Mouse (Mus musculus) MEL (cell line): Measurements from ENCODE around the gene Nicn1. TPM values are rescaled to one million over a fixed set of nuclear protein-coding genes. Genes with fewer than 3 reads are reported as not detected.

Experiments used
- DNase-seq: peaks from one replicate; pipeline ENCODE4 v3.0.0; 2011; ENCODE audit warnings: low read depth, low spot score
- H3K27ac ChIP-seq: 2 replicates; pipeline ENCODE4 v1.5.1; 2012; ENCODE audit warnings: low read depth, mild to moderate bottlenecking, control low read depth, low read length, moderate library complexity; ENCODE audit not compliant: control insufficient read depth
- H3K27me3 ChIP-seq, 2 experiments: fragments of 150-350 bp in 1 of 2; sonication (generic) in 1 of 2; 2 replicates each; pipeline ENCODE4 v1.6.1; 2012; ENCODE audit warnings: low read length in 2 of 2, mild to moderate bottlenecking in 2 of 2, improper control_type of control experiment in 1 of 2, moderate library complexity in 1 of 2; ENCODE audit not compliant: insufficient read depth in 2 of 2, control insufficient read depth in 1 of 2
- H3K36me3 ChIP-seq, 2 experiments: 2 replicates each; pipeline ENCODE4 v1.6.1; 2012 to 2014; ENCODE audit warnings: low read length in 2 of 2, improper control_type of control experiment in 1 of 2, inconsistent platforms in 1 of 2, mild to moderate bottlenecking in 1 of 2; ENCODE audit not compliant: insufficient read depth in 2 of 2, control insufficient read depth in 1 of 2
- H3K4me1 ChIP-seq, 2 experiments: fragments of 150-350 bp in 1 of 2; sonication (generic) in 1 of 2; 2 replicates each; pipeline ENCODE4 v1.6.1; 2012; ENCODE audit warnings: low read length in 2 of 2, improper control_type of control experiment in 1 of 2, mild to moderate bottlenecking in 1 of 2; ENCODE audit not compliant: insufficient read depth in 2 of 2, control insufficient read depth in 1 of 2
- H3K4me3 ChIP-seq, 2 experiments: fragments of 150-350 bp in 1 of 2; sonication (generic) in 1 of 2; 2 replicates each; pipeline ENCODE4 v1.5.1; 2012; ENCODE audit warnings: low read depth in 2 of 2, low read length in 2 of 2, mild to moderate bottlenecking in 2 of 2, moderate library complexity in 2 of 2, control low read depth in 1 of 2, improper control_type of control experiment in 1 of 2; ENCODE audit not compliant: control insufficient read depth in 1 of 2, insufficient read depth in 1 of 2
- H3K79me2 ChIP-seq: 2 replicates; pipeline ENCODE4 v1.6.1; 2012; ENCODE audit warnings: mild to moderate bottlenecking, low read length, moderate library complexity; ENCODE audit not compliant: control insufficient read depth, poor library complexity, insufficient read depth
- H3K9ac ChIP-seq: 2 replicates; pipeline ENCODE4 v1.6.1; 2012; ENCODE audit warnings: low read depth, mild to moderate bottlenecking, control low read depth, low read length, moderate library complexity; ENCODE audit not compliant: control insufficient read depth, poor library complexity, severe bottlenecking
- H3K9me3 ChIP-seq: fragments of 150-350 bp; sonication (generic); replicated peaks from 2 replicates; pipeline ENCODE4 v1.6.1; 2012; ENCODE audit warnings: mild to moderate bottlenecking, low read length, improper control_type of control experiment, moderate library complexity; ENCODE audit not compliant: insufficient read depth
- BHLHE40 ChIP-seq: IDR thresholded peaks from 2 replicates; pipeline ENCODE4 v1.6.1; 2012; ENCODE audit warnings: low read depth, mild to moderate bottlenecking, inconsistent platforms, low read length, improper control_type of control experiment, borderline replicate concordance
- CHD1 ChIP-seq: IDR thresholded peaks from 2 replicates; pipeline ENCODE4 v1.6.1; 2012; ENCODE audit warnings: low read depth, mild to moderate bottlenecking, inconsistent platforms, low read length, improper control_type of control experiment
- ELF1 ChIP-seq: IDR thresholded peaks from 2 replicates; pipeline ENCODE4 v1.6.1; 2014; ENCODE audit warnings: low read depth, mild to moderate bottlenecking, inconsistent platforms, low read length, improper control_type of control experiment, moderate library complexity
- ETS1 ChIP-seq: IDR thresholded peaks from 2 replicates; pipeline ENCODE4 v1.6.1; 2012; ENCODE audit warnings: low read depth, mild to moderate bottlenecking, inconsistent platforms, low read length, improper control_type of control experiment, moderate library complexity
- GABPA ChIP-seq: IDR thresholded peaks from 2 replicates; pipeline ENCODE4 v1.6.1; 2012; ENCODE audit warnings: low read depth, mild to moderate bottlenecking, inconsistent platforms, low read length, improper control_type of control experiment, moderate library complexity
- JUND ChIP-seq: IDR thresholded peaks from 2 replicates; pipeline ENCODE4 v1.6.1; 2011; ENCODE audit warnings: low read depth, mild to moderate bottlenecking, improper control_type of control experiment, low read length
- MAFK ChIP-seq: IDR thresholded peaks from 2 replicates; pipeline ENCODE4 v1.6.1; 2011; ENCODE audit warnings: low read depth, mild to moderate bottlenecking, low read length, improper control_type of control experiment, borderline replicate concordance
- MEF2A ChIP-seq: IDR thresholded peaks from 2 replicates; pipeline ENCODE4 v1.6.1; 2014; ENCODE audit warnings: low read depth, mild to moderate bottlenecking, inconsistent platforms, low read length, improper control_type of control experiment; ENCODE audit not compliant: poor library complexity, insufficient replicate concordance, severe bottlenecking; ENCODE audit errors: extremely low read depth
- MXI1 ChIP-seq: IDR thresholded peaks from 2 replicates; pipeline ENCODE4 v1.6.1; 2011; ENCODE audit warnings: mild to moderate bottlenecking, low read depth, low read length, improper control_type of control experiment
- MYB ChIP-seq: IDR thresholded peaks from 2 replicates; pipeline ENCODE4 v1.6.1; 2011; ENCODE audit warnings: mild to moderate bottlenecking, low read depth, low read length, improper control_type of control experiment
- MYC ChIP-seq: IDR thresholded peaks from 2 replicates; pipeline ENCODE4 v1.6.1; 2011; ENCODE audit warnings: low read depth, mild to moderate bottlenecking, low read length, improper control_type of control experiment, moderate library complexity
- NRF1 ChIP-seq: IDR thresholded peaks from 2 replicates; pipeline ENCODE4 v1.6.1; 2014; ENCODE audit warnings: low read depth, mild to moderate bottlenecking, inconsistent platforms, low read length, improper control_type of control experiment, moderate library complexity; ENCODE audit not compliant: poor library complexity, insufficient read depth, severe bottlenecking
- POLR2A ChIP-seq, 2 experiments: IDR thresholded peaks; 2 replicates each; pipeline ENCODE4 v1.6.1; 2011 to 2012; ENCODE audit warnings: low read length in 2 of 2, mild to moderate bottlenecking in 2 of 2, control low read depth in 1 of 2, improper control_type of control experiment in 1 of 2, low read depth in 1 of 2, moderate library complexity in 1 of 2; ENCODE audit not compliant: control insufficient read depth in 1 of 2, insufficient read depth in 1 of 2, poor library complexity in 1 of 2
- POLR2AphosphoS2 ChIP-seq: IDR thresholded peaks from 2 replicates; pipeline ENCODE4 v1.6.1; 2011; ENCODE audit warnings: low read length, improper control_type of control experiment
- RAD21 ChIP-seq: IDR thresholded peaks from 2 replicates; pipeline ENCODE4 v1.6.1; 2011; ENCODE audit warnings: mild to moderate bottlenecking, low read depth, low read length, improper control_type of control experiment
- SIN3A ChIP-seq: IDR thresholded peaks from 2 replicates; pipeline ENCODE4 v1.6.1; 2012; ENCODE audit warnings: low read length, improper control_type of control experiment, inconsistent platforms
- TBP ChIP-seq: IDR thresholded peaks from 2 replicates; pipeline ENCODE4 v1.8.0; 2011; ENCODE audit warnings: low read depth, low read length, improper control_type of control experiment
- UBTF ChIP-seq: IDR thresholded peaks from 2 replicates; pipeline ENCODE4 v1.6.1; 2012; ENCODE audit warnings: low read depth, mild to moderate bottlenecking, inconsistent platforms, low read length, improper control_type of control experiment, moderate library complexity, borderline replicate concordance; ENCODE audit not compliant: insufficient read depth
- USF2 ChIP-seq, 2 experiments: IDR thresholded peaks; 2 replicates each; pipeline ENCODE4 v1.6.1; 2011 to 2012; ENCODE audit warnings: improper control_type of control experiment in 2 of 2, low read length in 2 of 2, borderline replicate concordance in 1 of 2, inconsistent platforms in 1 of 2, low read depth in 1 of 2, mild to moderate bottlenecking in 1 of 2; ENCODE audit not compliant: insufficient read depth in 1 of 2
- ZNF384 ChIP-seq: IDR thresholded peaks from 2 replicates; pipeline ENCODE4 v1.6.1; 2012; ENCODE audit warnings: low read depth, mild to moderate bottlenecking, inconsistent platforms, low read length, improper control_type of control experiment
- polyA plus RNA-seq, 2 experiments: library from polyadenylated mRNA; stranded (reverse) in 1 of 2; unstranded in 1 of 2; fragments of >175 nt in 1 of 2; fragments of >200 nt in 1 of 2; gene quantifications; 2 replicates each; pipeline versions ENCODE4 v1.2.1 to v1.2.4; 2012; ENCODE audit warnings: low replicate concordance in 2 of 2, low read depth in 1 of 2; ENCODE audit not compliant: insufficient read length in 2 of 2, insufficient read depth in 1 of 2, missing spikeins in 1 of 2
- total RNA-seq: library from RNA; depleted of rRNA; stranded (reverse); fragments of 300-350 nt; gene quantifications from 2 replicates; pipeline ENCODE4 v1.2.3, GENCODE M21; 2012

The Nicn1 gene
- total and polyA plus RNA-seq, 3 experiments = 1.6 to 4.7 TPM; not detected in 1

GRCm38 (mm10) chr9:108296453-108297355 lies 6.5 kb downstream of the Nicn1 start, which contains the start of gene Amt:
Gene Amt (plus strand): TSS chr9:108296853.
- Histone ChIP-seq H3K27ac (no peak within 1 kb of the TSS), H3K36me3 (no peaks in the 10 kb centered on the region), H3K4me1 (no peaks in the 10 kb centered on the region), H3K9me3 (no peaks in the 10 kb centered on the region), H3K27me3 (no peaks in the 10 kb centered on the region), H3K9ac (no peak within 1 kb of the TSS), H3K79me2 (no peaks in the 10 kb centered on the region), H3K4me3 (no peak within 1 kb of the TSS)
- DNase-seq = no peak
- TF ChIP-seq POLR2AphosphoS2 = no peak
- no peak for TF ChIP-seq NRF1
- TF ChIP-seq POLR2A (IDR thresholded peaks at IDR 0.05; ENCODE audit: control insufficient read depth in 1 of 2, insufficient read depth in 1 of 2, low read depth in 1 of 2, low read length in 2 of 2, poor library complexity in 1 of 2) = no peak
- no peak for TF ChIP-seq UBTF
- no peak for TF ChIP-seq USF2 (IDR thresholded peaks at IDR 0.05; ENCODE audit: borderline replicate concordance in 1 of 2, insufficient read depth in 1 of 2, low read depth in 1 of 2, low read length in 2 of 2)
- no peak for TF ChIP-seq RAD21
- TF ChIP-seq SIN3A = no peak
- TF ChIP-seq GABPA = no peak
- no peak for TF ChIP-seq MAFK
- no peak for TF ChIP-seq JUND
- TF ChIP-seq ELF1 = no peak
- TF ChIP-seq MYC = no peak

- Histone ChIP-seq H3K27ac (no peak overlapping the region), H3K27me3 (no peaks in the 10 kb centered on the region), H3K9me3 (no peaks in the 10 kb centered on the region), H3K36me3 (peaks cover 0 to 11% of the 10 kb centered on the region in 2 experiments; a peak in 2 of 4 replicates), H3K4me3 (no peak overlapping the region), H3K9ac (no peak overlapping the region), H3K79me2 (peaks cover 13% of the 10 kb centered on the region)
- DNase-seq = no peak
- TF ChIP-seq MYB (no peak), UBTF (no peak), RAD21 (no peak), SIN3A (no peak), MYC (no peak), MEF2A (no peak), USF2 (IDR thresholded peaks at IDR 0.05; ENCODE audit: borderline replicate concordance in 1 of 2, insufficient read depth in 1 of 2, low read depth in 1 of 2, low read length in 2 of 2) (no peak), ZNF384 (no peak), MXI1 (no peak), CHD1 (no peak), ETS1 (no peak), BHLHE40 (no peak), TBP (no peak)
- TF ChIP-seq, all 39 proteins: peak for 0
- peaks cover 2 to 11% of the 10 kb centered on the region in 2 experiments; a peak in 3 of 4 replicates for H3K4me1 ChIP-seq
Measured at GRCm38 (mm10) chr9:108301853-108302252, 11.6 kb downstream of the Nicn1 start.
